Mouse (Mus musculus): ENCODE measurements at regions not wholly inside any gene's neighbourhood (a gene's known extent, or its start where the extent isn't known, plus 50 kb on each side); places are given as distances from the start of the nearest gene placed in this dataset.

GRCm38 (mm10) chr15:62176076-62176475 lies 1253.3 kb upstream of the A1bg start:
- TF ChIP-seq GATA1 (IDR thresholded peaks at IDR 0.05; ENCODE audit: low read length) = no peak

- TF ChIP-seq GATA1 (IDR thresholded peaks at IDR 0.05; ENCODE audit: low read length) = no peak
These were observed 1251.1 kb upstream of the A1bg start for GRCm38 (mm10) chr15:62173633-62174543.

GRCm38 (mm10) chr15:62171632-62172031 lies 1248.8 kb upstream of the A1bg start:
- no peak for TF ChIP-seq GATA1 (IDR thresholded peaks at IDR 0.05; ENCODE audit: low read length)

- TF ChIP-seq GATA1 (IDR thresholded peaks at IDR 0.05; ENCODE audit: low read length) = no peak
These were observed 1248.4 kb upstream of the A1bg start for GRCm38 (mm10) chr15:62171167-62171566.

- TF ChIP-seq GATA1 (IDR thresholded peaks at IDR 0.05; ENCODE audit: low read length) = no peak
These were observed 1247.5 kb upstream of the A1bg start for GRCm38 (mm10) chr15:62170337-62170736.

GRCm38 (mm10) chr15:62169591-62170019 lies 1246.8 kb upstream of the A1bg start:
- TF ChIP-seq GATA1 (IDR thresholded peaks at IDR 0.05; ENCODE audit: low read length) = no peak

- TF ChIP-seq GATA1 (IDR thresholded peaks at IDR 0.05; ENCODE audit: low read length) = no peak
These were observed 1246.3 kb upstream of the A1bg start for GRCm38 (mm10) chr15:62168958-62169590.

GRCm38 (mm10) chr15:62168522-62168921 lies 1245.7 kb upstream of the A1bg start:
- no peak for TF ChIP-seq GATA1 (IDR thresholded peaks at IDR 0.05; ENCODE audit: low read length)

GRCm38 (mm10) chr15:62166786-62167185 lies 1244.0 kb upstream of the A1bg start:
- TF ChIP-seq GATA1 (IDR thresholded peaks at IDR 0.05; ENCODE audit: low read length) = no peak

GRCm38 (mm10) chr15:62165826-62166500 lies 1243.2 kb upstream of the A1bg start:
- TF ChIP-seq GATA1 (IDR thresholded peaks at IDR 0.05; ENCODE audit: low read length) = no peak

- no peak for TF ChIP-seq GATA1 (IDR thresholded peaks at IDR 0.05; ENCODE audit: low read length)
These were observed 1242.1 kb upstream of the A1bg start for GRCm38 (mm10) chr15:62164766-62165410.

GRCm38 (mm10) chr15:62163203-62163602 lies 1240.4 kb upstream of the A1bg start:
- peak; percentile 4 for TF ChIP-seq GATA1 (IDR thresholded peaks at IDR 0.05; ENCODE audit: low read length)

- no peak for TF ChIP-seq GATA1 (IDR thresholded peaks at IDR 0.05; ENCODE audit: low read length)
These were observed 1239.9 kb upstream of the A1bg start for GRCm38 (mm10) chr15:62162648-62163194.

GRCm38 (mm10) chr15:62161975-62162647 lies 1239.3 kb upstream of the A1bg start:
- no peak for TF ChIP-seq GATA1 (IDR thresholded peaks at IDR 0.05; ENCODE audit: low read length)

GRCm38 (mm10) chr15:62161061-62161460 lies 1238.2 kb upstream of the A1bg start:
- TF ChIP-seq GATA1 (IDR thresholded peaks at IDR 0.05; ENCODE audit: low read length) = no peak
